Mouse (Mus musculus): ENCODE results near the gene Ttc30a2.

The Ttc30a2 gene

GRCm38 (mm10) chr2:75929786-75930444 lies 48.1 kb downstream of the Ttc30a2 start:
- no peak for DNase-seq (ENCODE audit: low read depth, low spot score)

GRCm38 (mm10) chr2:75929141-75929540 lies 48.8 kb downstream of the Ttc30a2 start:
- no peak for DNase-seq (ENCODE audit: low read depth, low spot score)

- DNase-seq (ENCODE audit: low read depth, low spot score) = no peak
These were observed 50.0 kb downstream of the Ttc30a2 start for GRCm38 (mm10) chr2:75928011-75928410.

- DNase-seq (ENCODE audit: low read depth, low spot score) = no peak
These were observed 51.9 kb downstream of the Ttc30a2 start for GRCm38 (mm10) chr2:75926061-75926460.
